Mouse (Mus musculus): ENCODE data around the gene Arhgap1. TPM values are rescaled to one million over a fixed set of nuclear protein-coding genes. Genes with fewer than 3 reads are reported as not detected.

The Arhgap1 gene
- polyA plus RNA-seq, 2 experiments: 105 to 121 TPM

- Histone ChIP-seq H3K9me3 (ENCODE audit: control insufficient read depth, low read length) (no peaks in the 10 kb centered on the region), H3K36me3 (ENCODE audit: control insufficient read depth, insufficient read depth, low read length) (peaks cover 70% of the 10 kb centered on the region), H3K9ac (ENCODE audit: low read depth, low read length, severe bottlenecking) (no peak overlapping the region), H3K4me1 (ENCODE audit: control insufficient read depth, insufficient read depth, low read length) (peaks cover 6% of the 10 kb centered on the region; the same call in 1 of the 2 replicates), H3K4me2 (replicated peaks; ENCODE audit: low read depth, low read length, severe bottlenecking) (no peak overlapping the region), H3K27ac (replicated peaks; ENCODE audit: low read depth, low read length) (no peak overlapping the region), H3K4me3 (replicated peaks; ENCODE audit: low read length) (no peak overlapping the region), H3K27me3 (ENCODE audit: control insufficient read depth, insufficient read depth, low read length) (no peaks in the 10 kb centered on the region)
- ATAC-seq (ENCODE audit: low FRiP score, low read depth) (no peak), DNase-seq (ENCODE audit: low spot score) (no peak)
- TF ChIP-seq POLR2A (IDR thresholded peaks at IDR 0.05; ENCODE audit: borderline replicate concordance, extremely low read depth, insufficient read depth, insufficient read length): no peak
- 84% methylated on average over 5 of the region's 5 CpGs for WGBS
Observed at GRCm38 (mm10) chr2:91655388-91655787, 5.7 kb downstream of the Arhgap1 start.

- WGBS: 64% methylated on average over 6 of the region's 6 CpGs
- no peak for ATAC-seq (ENCODE audit: low FRiP score, low read depth)
- Histone ChIP-seq H3K4me2 (replicated peaks; ENCODE audit: low read depth, low read length, severe bottlenecking) (no peak overlapping the region), H3K27ac (replicated peaks; ENCODE audit: low read depth, low read length) (no peak overlapping the region), H3K9me3 (ENCODE audit: control insufficient read depth, low read length) (no peaks in the 10 kb centered on the region), H3K27me3 (ENCODE audit: control insufficient read depth, insufficient read depth, low read length) (no peaks in the 10 kb centered on the region), H3K4me3 (replicated peaks; ENCODE audit: low read length) (no peak overlapping the region), H3K36me3 (ENCODE audit: control insufficient read depth, insufficient read depth, low read length) (peaks cover 72% of the 10 kb centered on the region), H3K4me1 (ENCODE audit: control insufficient read depth, insufficient read depth, low read length) (peaks cover 3% of the 10 kb centered on the region; the same call in 1 of the 2 replicates), H3K9ac (ENCODE audit: low read depth, low read length, severe bottlenecking) (no peak overlapping the region)
- DNase-seq (ENCODE audit: low spot score): no peak
- TF ChIP-seq POLR2A (IDR thresholded peaks at IDR 0.05; ENCODE audit: borderline replicate concordance, extremely low read depth, insufficient read depth, insufficient read length): no peak
Observed at GRCm38 (mm10) chr2:91655827-91656226, 6.2 kb downstream of the Arhgap1 start.

- no peak overlapping the region for H3K27ac ChIP-seq (replicated peaks; ENCODE audit: low read depth, low read length)
- H3K9me3 ChIP-seq (ENCODE audit: control insufficient read depth, low read length): no peaks in the 10 kb centered on the region
- H3K36me3 ChIP-seq (ENCODE audit: control insufficient read depth, insufficient read depth, low read length): peaks cover 81% of the 10 kb centered on the region
- H3K4me3 ChIP-seq (replicated peaks; ENCODE audit: low read length): no peak overlapping the region
- no peak for TF ChIP-seq POLR2A (IDR thresholded peaks at IDR 0.05; ENCODE audit: borderline replicate concordance, extremely low read depth, insufficient read depth, insufficient read length)
- no peaks in the 10 kb centered on the region for H3K27me3 ChIP-seq (ENCODE audit: control insufficient read depth, insufficient read depth, low read length)
- no peak overlapping the region for H3K9ac ChIP-seq (ENCODE audit: low read depth, low read length, severe bottlenecking)
- no peaks in the 10 kb centered on the region for H3K4me1 ChIP-seq (ENCODE audit: control insufficient read depth, insufficient read depth, low read length)
- 69% methylated on average over 8 of the region's 8 CpGs for WGBS
- no peak for DNase-seq (ENCODE audit: low spot score)
- ATAC-seq (ENCODE audit: low FRiP score, low read depth): no peak
- H3K4me2 ChIP-seq (replicated peaks; ENCODE audit: low read depth, low read length, severe bottlenecking): no peak overlapping the region
Observed at GRCm38 (mm10) chr2:91656774-91657173, 7.1 kb downstream of the Arhgap1 start.

- Histone ChIP-seq H3K27ac (replicated peaks; ENCODE audit: low read depth, low read length) (no peak overlapping the region), H3K4me3 (replicated peaks; ENCODE audit: low read length) (no peak overlapping the region), H3K4me1 (ENCODE audit: control insufficient read depth, insufficient read depth, low read length) (no peaks in the 10 kb centered on the region), H3K36me3 (ENCODE audit: control insufficient read depth, insufficient read depth, low read length) (peaks cover 93% of the 10 kb centered on the region), H3K27me3 (ENCODE audit: control insufficient read depth, insufficient read depth, low read length) (no peaks in the 10 kb centered on the region), H3K9me3 (ENCODE audit: control insufficient read depth, low read length) (no peaks in the 10 kb centered on the region), H3K4me2 (replicated peaks; ENCODE audit: low read depth, low read length, severe bottlenecking) (no peak overlapping the region), H3K9ac (ENCODE audit: low read depth, low read length, severe bottlenecking) (no peak overlapping the region)
- no peak for DNase-seq (ENCODE audit: low spot score)
- no peak for TF ChIP-seq POLR2A (IDR thresholded peaks at IDR 0.05; ENCODE audit: borderline replicate concordance, extremely low read depth, insufficient read depth, insufficient read length)
- no peak for ATAC-seq (ENCODE audit: low FRiP score, low read depth)
- WGBS: 95% methylated on average over 8 of the region's 8 CpGs
Observed at GRCm38 (mm10) chr2:91659657-91660056, 10.0 kb downstream of the Arhgap1 start.

- Histone ChIP-seq H3K4me2 (replicated peaks; ENCODE audit: low read depth, low read length, severe bottlenecking) (no peak overlapping the region), H3K27me3 (ENCODE audit: control insufficient read depth, insufficient read depth, low read length) (no peaks in the 10 kb centered on the region), H3K27ac (replicated peaks; ENCODE audit: low read depth, low read length) (no peak overlapping the region), H3K9me3 (ENCODE audit: control insufficient read depth, low read length) (no peaks in the 10 kb centered on the region), H3K4me3 (replicated peaks; ENCODE audit: low read length) (no peak overlapping the region), H3K4me1 (ENCODE audit: control insufficient read depth, insufficient read depth, low read length) (no peaks in the 10 kb centered on the region), H3K36me3 (ENCODE audit: control insufficient read depth, insufficient read depth, low read length) (peaks cover 86% of the 10 kb centered on the region), H3K9ac (ENCODE audit: low read depth, low read length, severe bottlenecking) (no peak overlapping the region)
- WGBS: 92% methylated on average over 6 of the region's 6 CpGs
- no peak for TF ChIP-seq POLR2A (IDR thresholded peaks at IDR 0.05; ENCODE audit: borderline replicate concordance, extremely low read depth, insufficient read depth, insufficient read length)
- no peak for ATAC-seq (ENCODE audit: low FRiP score, low read depth)
- no peak for DNase-seq (ENCODE audit: low spot score)
Observed at GRCm38 (mm10) chr2:91660981-91661380, 11.3 kb downstream of the Arhgap1 start.

GRCm38 (mm10) chr2:91664780-91665179 is 15.1 kb downstream of the Arhgap1 start:
- no peak overlapping the region for H3K9ac ChIP-seq (ENCODE audit: low read depth, low read length, severe bottlenecking)
- H3K9me3 ChIP-seq (ENCODE audit: control insufficient read depth, low read length): no peaks in the 10 kb centered on the region
- H3K27me3 ChIP-seq (ENCODE audit: control insufficient read depth, insufficient read depth, low read length): no peaks in the 10 kb centered on the region
- DNase-seq (ENCODE audit: low spot score) (no peak), ATAC-seq (ENCODE audit: low FRiP score, low read depth) (no peak)
- peaks cover 87% of the 10 kb centered on the region for H3K36me3 ChIP-seq (ENCODE audit: control insufficient read depth, insufficient read depth, low read length)
- H3K27ac ChIP-seq (replicated peaks; ENCODE audit: low read depth, low read length): no peak overlapping the region
- no peak overlapping the region for H3K4me2 ChIP-seq (replicated peaks; ENCODE audit: low read depth, low read length, severe bottlenecking)
- no peaks in the 10 kb centered on the region for H3K4me1 ChIP-seq (ENCODE audit: control insufficient read depth, insufficient read depth, low read length)
- no peak for TF ChIP-seq POLR2A (IDR thresholded peaks at IDR 0.05; ENCODE audit: borderline replicate concordance, extremely low read depth, insufficient read depth, insufficient read length)
- H3K4me3 ChIP-seq (replicated peaks; ENCODE audit: low read length): no peak overlapping the region
